Mouse (Mus musculus) liver, postnatal 0 days (tissue): ENCODE measurements at regions not wholly inside any gene's neighbourhood (a gene's known extent, or its start where the extent isn't known, plus 50 kb on each side); places are given as distances from the start of the nearest gene placed in this dataset.
"Not testable (repeated sequence)": the region's sequence is repeated elsewhere in the genome, so short reads cannot be mapped to it uniquely, and the experiment has no call there.

Experiments
- ATAC-seq: fragments of 200-750 bp; cut with Nextera tagmentation; 2 replicates; pipeline ENCODE4 v1.8.0; 2017; ENCODE audit warnings: mild to moderate bottlenecking, moderate library complexity
- DNase-seq: peaks from one replicate; pipeline ENCODE4 v3.0.0-alpha.2; 2016
- H3K27ac ChIP-seq: fragments of 300-500 bp; sonication (generic); 2 replicates; pipeline ENCODE4 v1.5.1; 2014; ENCODE audit warnings: antibody characterized with exemption, moderate library complexity, mild to moderate bottlenecking, low read depth
- H3K27me3 ChIP-seq: fragments of 300-500 bp; sonication (generic); 2 replicates; pipeline ENCODE4 v1.6.1; 2014; ENCODE audit warnings: low read length, control low read depth, mixed read lengths; ENCODE audit not compliant: insufficient read depth
- H3K36me3 ChIP-seq: fragments of 300-500 bp; sonication (generic); replicated peaks from 2 replicates; pipeline ENCODE4 v1.6.1; 2014; ENCODE audit warnings: mild to moderate bottlenecking, control low read depth, low read length, moderate library complexity, mixed read lengths; ENCODE audit not compliant: insufficient read depth
- H3K4me1 ChIP-seq: fragments of 300-500 bp; sonication (generic); 2 replicates; pipeline ENCODE4 v1.6.1; 2014; ENCODE audit warnings: antibody characterized with exemption, mild to moderate bottlenecking, control low read depth; ENCODE audit not compliant: insufficient read depth
- H3K4me2 ChIP-seq: fragments of 300-500 bp; sonication (generic); 2 replicates; pipeline ENCODE4 v1.6.1; 2014; ENCODE audit warnings: low read depth, mild to moderate bottlenecking, low read length, moderate library complexity, mixed read lengths
- H3K4me3 ChIP-seq: fragments of 300-500 bp; sonication (generic); 2 replicates; pipeline ENCODE4 v1.5.1; 2014; ENCODE audit warnings: low read depth, low read length
- H3K9ac ChIP-seq: fragments of 300-500 bp; sonication (generic); replicated peaks from 2 replicates; pipeline ENCODE4 v1.6.1; 2014; ENCODE audit warnings: mild to moderate bottlenecking, moderate library complexity
- H3K9me3 ChIP-seq: fragments of 300-500 bp; sonication (generic); 2 replicates; pipeline ENCODE4 v1.6.1; 2016; ENCODE audit warnings: mild to moderate bottlenecking, control low read depth, low read length, mixed read lengths
- WGBS: fragments of 180-500 bp; shearing (Covaris S2); extraction: QIAGEN DNeasy Blood & Tissue Kit; methylation state at CpG from one replicate; pipeline ENCODE4 v1.1.7; 2014; ENCODE audit not compliant: insufficient replicate concordance; 5-methylcytosine and 5-hydroxymethylcytosine counted together

DNA sequence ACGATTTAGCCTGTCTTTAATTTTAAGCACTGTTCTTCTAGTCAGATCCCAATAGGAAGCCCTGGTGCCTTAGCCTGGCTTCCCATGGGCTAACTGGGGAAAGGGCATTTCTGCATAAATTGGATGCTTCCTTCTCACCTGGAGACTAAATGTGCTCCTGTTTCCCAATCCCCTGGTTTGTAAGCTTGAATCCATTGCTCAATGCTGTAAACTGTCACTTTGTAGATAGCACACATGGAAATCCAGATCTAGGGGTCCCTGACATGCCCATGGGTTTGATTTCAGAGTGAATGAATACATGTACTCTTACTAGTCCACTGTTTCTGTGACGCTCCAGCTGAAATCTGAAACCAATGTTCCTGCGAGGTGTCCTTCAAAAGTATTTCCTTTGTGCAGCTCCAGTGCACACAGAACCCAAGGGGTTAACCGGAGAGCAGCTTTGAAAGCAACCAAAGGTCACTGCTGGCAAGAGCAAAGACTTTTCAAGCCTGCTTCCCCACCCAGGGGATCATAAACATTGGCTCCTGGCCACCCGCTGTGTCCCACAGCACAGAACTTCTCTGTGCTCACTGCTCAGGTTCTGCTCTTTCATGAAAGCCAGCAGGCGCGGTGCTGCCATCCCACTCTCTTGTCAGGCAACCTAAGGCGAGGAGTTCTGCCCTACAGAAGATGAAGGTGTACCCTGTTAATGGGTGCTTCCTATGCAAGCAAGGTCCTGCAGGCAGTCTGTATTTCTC is 188.0 kb upstream of the Vmn1r3 start:
- 47% methylated on average over 8 of the region's 8 CpGs for WGBS
- not testable (repeated sequence) for H3K36me3 ChIP-seq, H3K9ac ChIP-seq, H3K9me3 ChIP-seq, H3K27me3 ChIP-seq, H3K4me3 ChIP-seq, H3K4me2 ChIP-seq, H3K27ac ChIP-seq, H3K4me1 ChIP-seq
- ATAC-seq: peak; percentile 64
- peak; percentile 32 for DNase-seq

DNA sequence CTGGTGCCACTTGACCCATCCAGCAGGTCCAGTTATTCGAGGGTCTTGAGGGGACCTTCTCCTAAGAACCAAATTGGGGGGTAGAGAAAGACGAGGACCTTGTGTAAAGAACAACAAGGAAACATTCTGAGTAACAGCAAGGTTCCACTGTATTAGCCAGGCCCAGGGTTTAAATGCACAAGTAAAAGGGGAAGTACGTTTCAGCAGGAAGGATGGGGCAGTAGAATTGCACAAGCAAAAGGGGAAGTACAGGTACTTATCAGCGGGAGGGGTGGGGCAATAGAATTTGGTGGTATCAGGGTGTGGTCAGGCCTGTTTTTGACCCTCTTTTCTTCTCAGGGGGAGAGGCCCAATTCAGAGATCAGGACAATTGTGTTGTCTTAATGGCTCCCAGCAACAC is 182.9 kb upstream of the Vmn1r3 start:
- H3K27ac ChIP-seq, ATAC-seq, H3K27me3 ChIP-seq, H3K9ac ChIP-seq, DNase-seq, H3K4me3 ChIP-seq, H3K36me3 ChIP-seq, H3K4me2 ChIP-seq, H3K4me1 ChIP-seq, H3K9me3 ChIP-seq: not testable (repeated sequence)
- WGBS: 57% methylated on average over 4 of the region's 4 CpGs

DNA sequence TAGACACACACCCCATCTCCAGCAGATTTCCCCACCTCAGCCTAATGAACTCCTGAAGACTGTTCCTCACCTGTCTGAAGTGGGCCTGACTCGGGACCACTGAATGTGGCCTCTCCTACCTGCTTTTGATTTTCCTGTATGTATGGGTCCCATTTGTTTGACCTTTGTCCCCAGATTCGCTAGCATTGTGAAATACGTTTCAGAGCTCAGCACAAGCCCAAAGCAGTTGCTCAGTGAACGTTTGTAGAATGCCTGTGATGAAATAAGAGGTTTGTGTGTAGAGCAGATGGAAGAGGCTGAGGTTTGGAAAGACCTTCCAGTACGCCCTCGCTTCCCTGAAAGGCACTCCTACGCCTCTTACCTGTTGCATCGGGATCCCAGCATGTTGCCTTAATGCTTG is 158.3 kb upstream of the Vmn1r3 start:
- not testable (repeated sequence) for H3K4me3 ChIP-seq, H3K4me2 ChIP-seq, H3K36me3 ChIP-seq, H3K27ac ChIP-seq, H3K9ac ChIP-seq, H3K9me3 ChIP-seq, H3K27me3 ChIP-seq, H3K4me1 ChIP-seq, DNase-seq
- 56% methylated on average over 8 of the region's 8 CpGs for WGBS
- peak; percentile 66 for ATAC-seq

DNA sequence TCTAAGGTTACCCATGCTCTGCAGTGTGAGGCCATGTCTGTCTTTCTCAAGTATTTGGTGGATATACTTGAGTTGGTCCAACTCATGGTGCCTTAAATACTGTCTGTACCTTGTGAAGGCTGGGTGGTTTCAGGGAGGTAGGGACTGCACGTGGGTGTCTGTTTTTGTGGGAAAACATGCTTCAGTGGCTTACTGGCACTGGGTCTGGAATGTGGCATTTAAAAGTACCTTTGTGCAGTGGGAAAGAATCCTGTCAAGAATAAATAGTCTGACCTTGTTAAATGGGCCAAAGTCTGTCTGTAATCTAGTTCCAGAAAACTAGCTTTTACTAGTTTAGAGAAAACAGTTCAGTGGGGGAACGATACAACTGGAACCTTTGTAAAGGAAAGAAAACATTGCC is 157.5 kb upstream of the Vmn1r3 start:
- not testable (repeated sequence) for H3K27me3 ChIP-seq, H3K4me2 ChIP-seq, ATAC-seq, DNase-seq, H3K27ac ChIP-seq, H3K4me3 ChIP-seq, H3K9me3 ChIP-seq, H3K9ac ChIP-seq, H3K4me1 ChIP-seq, H3K36me3 ChIP-seq
- 59% methylated on average over 2 of the region's 2 CpGs for WGBS

DNA sequence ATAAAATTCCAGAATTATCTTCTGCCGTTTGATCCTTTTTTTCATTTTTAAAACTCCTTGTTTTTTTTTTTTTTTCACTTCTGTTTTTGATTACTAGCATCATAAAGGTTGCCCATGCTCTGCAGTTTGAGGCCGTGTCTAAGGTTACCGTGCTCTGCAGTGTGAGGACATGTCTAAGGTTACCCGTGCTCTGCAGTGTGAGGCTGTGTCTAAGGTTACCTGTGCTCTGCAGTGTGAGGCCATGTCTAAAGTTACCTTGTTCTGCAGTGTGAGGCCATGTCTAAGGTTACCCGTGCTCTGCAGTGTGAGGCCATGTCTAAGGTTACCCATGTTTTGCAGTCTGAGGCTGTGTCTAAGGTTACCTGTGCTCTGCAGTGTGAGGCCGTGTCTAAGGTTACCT is 157.0 kb upstream of the Vmn1r3 start:
- ATAC-seq, H3K4me2 ChIP-seq, H3K9ac ChIP-seq, DNase-seq, H3K9me3 ChIP-seq, H3K4me3 ChIP-seq, H3K27me3 ChIP-seq, H3K4me1 ChIP-seq, H3K27ac ChIP-seq, H3K36me3 ChIP-seq: not testable (repeated sequence)
- WGBS: 85% methylated on average over 6 of the region's 6 CpGs
